Mouse (Mus musculus): Measurements from ENCODE around the gene Cpe.

The Cpe gene

GRCm38 (mm10) chr8:64548054-64548850 is 144.6 kb downstream of the Cpe start:
- peak in 1 of 2 experiments; percentile 70 for DNase-seq (ENCODE audit: low spot score in 2 of 2)

- no peak for DNase-seq (ENCODE audit: low spot score in 2 of 2)
Observed at GRCm38 (mm10) chr8:64543441-64543840, 149.4 kb downstream of the Cpe start.

Data from frontal cortex, postnatal 36 days (tissue).